Mouse (Mus musculus): ENCODE measurements at regions not wholly inside any gene's neighbourhood (a gene's known extent, or its start where the extent isn't known, plus 50 kb on each side); places are given as distances from the start of the nearest gene placed in this dataset.

DNA sequence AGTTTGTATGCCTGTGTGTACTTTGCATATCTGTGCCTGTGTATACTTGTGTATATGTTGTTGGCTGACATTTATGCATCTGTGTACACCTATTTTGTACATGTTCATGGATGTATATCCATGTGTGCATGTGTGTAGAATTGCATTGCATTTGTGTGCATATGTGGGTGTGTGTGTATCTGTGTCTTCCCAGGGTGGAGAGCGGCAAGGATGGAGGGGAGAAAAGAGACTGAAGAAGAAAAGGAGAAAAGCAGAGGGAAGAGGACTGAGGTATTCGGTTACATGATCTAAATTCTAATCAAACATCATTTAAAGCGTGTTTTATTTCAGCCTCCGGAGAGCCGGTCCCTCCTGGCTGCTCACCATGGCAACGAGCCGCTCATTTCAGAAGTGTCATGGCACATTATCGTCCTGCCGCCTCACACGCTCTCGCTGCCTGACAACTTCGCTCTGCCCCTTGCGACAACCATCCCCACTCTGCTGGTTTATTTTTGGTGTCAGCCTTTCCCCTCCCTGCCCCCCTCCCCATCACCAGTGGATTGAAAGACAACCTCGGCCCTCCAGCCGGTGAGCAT lies 58.6 kb downstream of the Mrm1 start:
- CTCF ChIA-PET, result no interaction called here
- POLR2A ChIA-PET, result no interaction called here

DNA sequence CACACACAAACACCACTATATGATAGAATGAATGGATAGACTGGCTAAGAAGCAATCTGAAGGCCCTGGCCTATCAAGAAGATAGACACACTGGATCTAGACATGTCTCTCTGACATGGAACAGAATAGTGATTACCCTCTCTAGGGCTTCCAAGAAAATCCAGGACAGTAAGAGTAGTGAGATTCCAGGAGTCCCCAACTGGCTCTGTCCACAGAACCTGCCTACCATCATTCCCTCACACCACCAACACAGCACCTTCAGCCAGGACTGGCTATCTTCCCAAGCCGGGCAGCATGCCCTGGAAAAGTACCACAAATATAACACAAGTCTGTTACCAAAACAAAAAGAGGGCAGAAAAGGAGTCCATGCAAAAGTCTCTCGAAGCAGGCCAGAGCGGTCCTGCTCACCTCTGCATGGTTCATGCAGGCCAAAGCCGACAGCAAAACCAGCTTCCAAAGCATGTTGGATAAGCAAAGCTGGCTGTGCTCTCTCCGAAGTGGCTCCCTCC lies 59.8 kb downstream of the Mrm1 start:
- POLR2A ChIA-PET, result no interaction called here
- CTCF ChIA-PET, result no interaction called here

DNA sequence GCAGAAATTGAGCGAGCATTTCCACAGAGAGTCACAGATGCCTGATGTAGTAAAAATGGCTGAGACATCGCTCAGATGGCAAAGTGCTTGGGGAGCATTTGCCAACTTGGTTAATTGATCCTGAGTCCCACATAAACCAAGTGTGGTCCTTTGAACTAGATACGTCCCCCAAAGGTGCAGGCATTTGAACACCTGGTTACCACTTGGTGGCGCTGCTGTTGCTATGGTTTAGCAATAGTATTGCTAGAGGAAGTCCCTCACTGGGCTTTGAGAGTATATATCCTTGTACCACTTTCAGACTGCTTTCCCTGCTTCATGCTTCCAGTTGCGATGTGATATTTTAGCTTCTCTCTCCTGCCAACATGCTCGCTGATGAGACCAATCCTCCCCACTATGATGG lies 67.3 kb downstream of the Mrm1 start:
- CTCF ChIA-PET, result interaction anchor here in 2 of 4 experiments (0.6 to 0.7 kb wide), 2 partner anchors 13 to 194 kb away, joined by 3 to 5 read pairs; no protein-coding TSS in a partner anchor
- POLR2A ChIA-PET, result no interaction called here

DNA sequence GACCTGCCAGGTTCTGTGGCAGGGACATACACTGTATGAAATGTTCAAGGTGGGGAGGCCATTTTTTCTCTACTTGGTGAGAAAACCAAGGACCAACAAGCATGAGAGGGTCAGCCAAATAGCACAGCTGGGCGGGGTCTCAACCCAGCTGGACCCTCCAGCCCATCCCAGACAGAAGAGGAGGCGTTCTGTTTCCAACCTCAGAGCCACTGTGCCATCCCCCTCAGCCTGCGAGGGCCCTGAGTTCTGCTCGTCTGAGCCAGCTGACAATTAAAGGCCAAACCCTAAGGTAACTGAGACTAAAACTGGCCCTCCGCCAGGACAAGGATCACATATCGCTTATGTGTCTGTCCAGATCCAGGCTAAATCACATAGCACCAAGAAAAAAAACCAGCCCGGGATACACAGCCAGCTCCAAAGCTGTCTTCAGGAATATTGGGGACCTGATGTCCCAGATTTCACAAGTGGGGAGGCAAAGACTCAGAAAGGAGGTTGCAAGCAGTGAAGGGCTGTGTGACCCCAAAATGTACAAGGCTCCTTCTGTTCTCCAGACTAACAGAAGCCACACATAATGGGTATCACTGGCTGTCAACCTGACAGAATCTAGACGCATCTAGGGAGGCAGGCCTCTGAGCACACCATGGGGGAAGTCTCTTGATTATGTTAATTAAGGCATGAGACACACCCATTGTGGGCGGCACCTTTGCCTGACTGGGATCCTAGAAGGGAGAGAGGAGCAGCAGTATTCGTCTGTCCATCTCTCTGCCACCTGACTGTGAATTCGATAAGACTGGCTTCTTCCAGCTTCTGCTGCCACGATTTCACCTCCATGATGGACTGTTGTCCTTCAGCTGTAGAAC lies 69.6 kb downstream of the Mrm1 start:
- ChIA-PET POLR2A (interaction anchor here in 2 of 4 experiments (0.7 to 1.4 kb wide), 3 partner anchors 13 to 115 kb away, joined by 3 to 4 read pairs (median 3); partner anchors contain the start of gene Mrm1 (in 1 of the 2)), CTCF (interaction anchor here in 1 of 4 experiments (0.8 kb wide), 1 partner anchor 8 kb away, joined by 3 read pairs; no protein-coding TSS in a partner anchor)

DNA sequence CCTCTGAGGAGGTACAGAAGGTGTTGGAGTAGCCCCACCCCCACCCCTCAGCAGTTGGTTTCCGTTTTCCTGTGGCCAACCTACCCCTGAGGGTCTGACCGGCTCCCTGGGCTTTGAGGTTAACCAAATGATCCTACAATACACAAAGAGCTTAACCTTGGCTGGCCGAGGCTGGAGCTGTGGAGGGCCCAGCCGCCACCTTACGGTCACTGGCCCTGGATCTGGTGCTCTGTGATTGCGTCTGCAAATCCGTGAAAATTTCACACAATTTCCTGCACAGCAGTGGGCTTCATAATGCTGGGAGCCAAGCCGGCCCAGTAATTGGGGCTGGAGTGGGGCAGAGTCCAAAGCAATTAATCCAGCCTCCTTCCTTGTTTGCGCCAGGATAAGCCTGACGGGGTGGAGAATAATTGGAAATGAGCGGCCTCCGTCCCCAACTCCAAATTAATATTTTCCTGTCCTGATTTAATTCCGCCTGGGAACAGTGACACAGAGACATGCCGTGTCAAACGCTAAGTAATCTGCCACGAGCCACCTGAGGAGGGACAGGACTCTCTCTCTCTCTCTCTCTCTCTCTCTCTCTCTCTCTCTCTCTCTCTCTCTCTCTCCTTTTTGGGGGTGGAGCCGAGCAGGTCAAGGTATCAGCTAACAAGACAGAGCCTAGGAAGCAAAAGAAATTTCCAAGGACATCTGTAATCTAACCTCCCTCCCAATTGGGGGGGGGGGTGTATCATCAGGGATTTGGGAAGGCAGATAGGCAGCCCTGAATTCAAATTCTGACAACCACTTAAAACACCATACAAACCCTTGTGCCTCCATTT lies 80.3 kb downstream of the Mrm1 start:
- ChIA-PET CTCF (interaction anchor here (0.6 to 1.0 kb wide), 6 partner anchors 13 to 323 kb away, joined by 3 to 5 read pairs (median 3); no protein-coding TSS in a partner anchor), POLR2A (interaction anchor here in 2 of 4 experiments (0.6 to 1.7 kb wide), 8 partner anchors 9 to 80 kb away, joined by 3 to 10 read pairs (median 4); partner anchors contain the start of gene Mrm1 (in 1 of the 2))

DNA sequence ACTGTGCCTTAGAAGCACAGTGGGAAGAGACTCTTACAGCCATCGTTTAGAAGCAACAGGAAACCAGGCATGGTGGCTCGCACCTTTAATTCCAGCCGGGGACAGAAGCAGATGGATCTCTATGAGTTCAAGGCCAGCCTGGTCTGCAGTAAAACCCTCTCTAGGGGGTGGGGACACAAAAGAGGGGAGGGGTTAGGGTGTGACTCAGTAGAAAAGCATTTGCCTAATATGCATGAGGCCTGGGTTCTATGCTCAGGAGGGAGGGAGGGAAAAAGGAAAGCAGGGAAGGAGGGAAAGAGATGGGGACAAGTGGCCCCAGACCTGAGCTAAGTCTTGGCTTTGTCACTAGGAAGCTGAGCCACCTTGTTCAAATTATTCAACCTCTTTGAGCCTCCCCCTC lies 81.2 kb downstream of the Mrm1 start:
- CTCF ChIA-PET, result interaction anchor here (0.6 to 1.0 kb wide), 4 partner anchors 56 to 322 kb away, joined by 3 to 6 read pairs (median 4); no protein-coding TSS in a partner anchor
- POLR2A ChIA-PET, result interaction anchor here in 2 of 4 experiments (0.8 to 1.7 kb wide), 6 partner anchors 17 to 81 kb away, joined by 3 to 10 read pairs (median 4); partner anchors contain the start of gene Mrm1 (in 1 of the 2)

DNA sequence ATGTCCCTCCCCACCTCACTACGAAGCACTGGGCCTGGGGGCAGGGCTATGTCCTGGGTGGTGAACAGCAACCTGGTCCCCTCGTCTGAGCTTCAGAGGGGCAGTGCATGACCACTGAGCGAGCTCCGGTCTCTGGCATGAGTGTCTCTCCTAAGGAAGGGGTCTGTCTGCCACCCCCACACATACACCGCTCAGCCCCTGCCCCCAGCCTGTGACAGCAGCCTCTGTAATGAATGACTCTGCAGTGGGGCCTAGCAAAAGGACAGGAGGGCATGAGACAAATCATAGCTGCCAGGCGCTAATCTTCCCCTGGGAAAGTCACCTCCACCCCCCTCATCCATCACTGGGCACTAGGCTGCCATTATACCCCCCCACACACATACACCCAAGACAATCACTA lies 87.4 kb downstream of the Mrm1 start:
- POLR2A ChIA-PET, result no interaction called here
- CTCF ChIA-PET, result no interaction called here

DNA sequence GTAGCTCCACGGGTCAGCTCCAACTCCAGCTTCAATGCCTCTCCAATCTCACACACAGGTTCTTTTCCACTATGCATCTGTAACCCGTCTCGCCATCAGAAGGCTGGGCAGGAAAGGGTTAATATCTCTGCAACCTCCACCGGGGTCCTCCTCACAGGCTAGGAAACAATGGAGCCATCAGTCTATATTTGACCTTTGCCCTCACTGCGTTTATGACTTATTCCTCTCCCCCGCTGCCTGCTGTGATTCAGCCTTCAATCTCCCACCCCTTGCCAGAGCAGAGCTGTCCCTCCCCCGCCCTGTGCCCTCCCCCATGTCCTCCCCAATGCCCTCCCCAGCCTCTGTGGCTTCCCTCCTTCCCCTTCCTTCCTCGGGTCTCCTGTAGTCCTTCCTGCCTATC lies 89.1 kb downstream of the Mrm1 start:
- CTCF ChIA-PET, result interaction anchor here in 1 of 4 experiments (0.7 kb wide), 1 partner anchor 89 kb away, joined by 7 read pairs; no protein-coding TSS in a partner anchor
- POLR2A ChIA-PET, result interaction anchor here in 1 of 4 experiments (0.6 to 0.7 kb wide), 2 partner anchors 59 to 189 kb away, joined by 3 to 9 read pairs; no protein-coding TSS in a partner anchor

DNA sequence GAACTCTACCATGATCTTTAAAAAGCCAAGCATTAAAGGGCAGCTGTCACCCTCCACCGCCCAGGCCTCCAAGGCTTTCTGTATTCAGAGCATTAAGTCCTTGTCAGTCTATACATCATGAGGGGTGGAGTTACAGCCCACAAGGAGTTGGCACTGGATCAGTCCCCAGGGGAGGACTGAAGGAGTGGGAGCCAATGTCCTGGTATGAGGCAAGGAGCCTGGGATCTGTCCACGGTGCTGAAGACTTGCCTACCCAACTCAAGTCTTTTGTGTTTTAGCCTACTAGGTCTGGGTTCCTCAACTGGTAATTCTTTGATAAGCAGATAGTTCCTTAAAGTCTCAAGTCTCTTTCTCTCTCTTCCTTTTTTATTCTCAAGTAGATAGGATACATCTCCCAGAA lies 90.1 kb downstream of the Mrm1 start:
- ChIA-PET CTCF (no interaction called here), POLR2A (no interaction called here)

DNA sequence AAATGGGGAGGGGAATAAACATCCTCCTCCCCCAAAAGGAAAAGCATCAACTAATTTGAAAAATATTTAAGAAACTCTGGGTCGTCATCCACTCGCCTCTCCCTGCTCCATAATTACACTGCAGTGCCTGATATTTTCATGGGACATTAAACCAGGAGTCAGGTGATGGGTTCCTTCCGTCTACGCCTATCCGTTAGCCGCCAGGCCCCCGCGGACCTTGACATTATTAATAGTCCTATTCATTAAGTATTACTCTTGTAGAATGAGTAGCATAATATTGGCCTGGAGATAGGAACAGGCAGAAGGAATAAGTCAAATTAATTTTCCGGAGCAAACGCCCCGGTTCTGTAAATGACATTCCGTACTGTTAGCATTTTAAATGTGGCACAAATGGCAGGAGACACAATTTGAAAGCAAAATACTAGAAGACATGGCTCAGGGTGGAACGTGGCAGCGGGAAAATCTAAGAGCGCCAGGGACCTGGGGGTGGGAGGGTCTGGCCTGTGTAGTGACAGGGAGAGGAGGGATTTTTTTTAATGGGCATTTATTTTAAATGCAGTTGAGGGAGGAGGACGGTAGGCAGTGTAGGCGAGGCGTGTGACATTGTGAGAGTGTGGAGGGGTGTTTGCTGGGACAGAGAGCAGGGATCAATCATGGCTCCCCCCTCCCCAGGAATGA lies 93.2 kb downstream of the Mrm1 start:
- ChIA-PET CTCF (no interaction called here), POLR2A (no interaction called here)

DNA sequence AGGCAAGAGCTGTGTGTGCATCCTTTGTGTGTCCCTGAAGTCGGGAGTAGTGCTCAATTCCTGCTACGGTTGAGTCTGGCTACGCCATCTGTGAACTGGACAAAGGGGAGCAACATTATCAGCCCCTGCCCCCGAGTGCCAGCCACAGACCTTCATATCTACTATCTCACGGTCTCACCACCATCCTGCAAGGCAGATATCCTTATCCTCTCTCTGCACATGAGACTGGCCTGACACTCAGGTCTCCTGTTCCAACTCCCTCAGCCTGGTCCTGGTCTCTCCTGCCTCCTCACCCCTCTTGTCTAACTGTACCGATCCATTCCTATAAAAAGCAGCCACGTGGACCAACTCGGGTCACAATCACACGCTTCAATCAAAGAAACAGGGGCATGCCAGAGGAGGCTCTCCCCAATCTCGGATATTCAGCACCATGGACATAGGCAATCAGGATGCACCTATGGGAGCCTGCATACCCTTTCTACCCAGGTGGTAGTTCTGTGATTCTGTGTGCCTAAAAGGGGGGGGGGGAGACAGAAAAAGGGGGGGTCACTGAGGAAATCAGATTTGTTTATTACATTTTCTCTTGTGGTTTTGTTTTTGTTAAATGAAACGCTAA lies 94.0 kb downstream of the Mrm1 start:
- ChIA-PET POLR2A (interaction anchor here in 1 of 4 experiments (1.1 to 2.0 kb wide), 2 partner anchors 16 to 72 kb away, joined by 3 to 5 read pairs; no protein-coding TSS in a partner anchor), CTCF (interaction anchor here in 3 of 4 experiments (0.7 to 1.4 kb wide), 4 partner anchors 8 to 73 kb away, joined by 4 to 7 read pairs (median 6); no protein-coding TSS in a partner anchor)

DNA sequence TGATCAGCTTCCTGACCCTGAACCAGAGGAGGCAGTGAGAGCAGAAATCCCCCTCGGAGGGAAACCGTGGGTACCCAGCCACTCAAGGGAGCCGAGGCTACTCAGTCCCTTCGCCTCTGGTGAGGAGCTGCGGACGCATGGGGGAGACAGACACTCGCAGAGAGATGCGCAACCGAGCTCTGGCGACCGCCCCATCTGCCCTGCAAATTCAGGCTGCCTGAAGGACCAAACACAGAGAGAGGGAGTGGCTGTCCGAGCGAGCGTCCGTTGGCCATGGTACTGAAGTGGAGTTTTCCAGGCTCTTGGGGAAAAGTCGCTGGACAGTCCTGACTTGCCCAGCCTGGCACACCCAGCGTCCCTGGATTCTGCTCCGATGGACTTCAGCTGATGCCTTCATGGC lies 95.2 kb downstream of the Mrm1 start:
- POLR2A ChIA-PET, result interaction anchor here in 2 of 4 experiments (0.8 to 2.0 kb wide), 5 partner anchors 11 to 74 kb away, joined by 3 to 5 read pairs (median 3); no protein-coding TSS in a partner anchor
- CTCF ChIA-PET, result interaction anchor here (0.5 to 2.0 kb wide), 20 partner anchors 8 to 533 kb away, joined by 3 to 19 read pairs (median 4); partner anchors contain the start of gene Mrm1 (in 1 of the 4)

DNA sequence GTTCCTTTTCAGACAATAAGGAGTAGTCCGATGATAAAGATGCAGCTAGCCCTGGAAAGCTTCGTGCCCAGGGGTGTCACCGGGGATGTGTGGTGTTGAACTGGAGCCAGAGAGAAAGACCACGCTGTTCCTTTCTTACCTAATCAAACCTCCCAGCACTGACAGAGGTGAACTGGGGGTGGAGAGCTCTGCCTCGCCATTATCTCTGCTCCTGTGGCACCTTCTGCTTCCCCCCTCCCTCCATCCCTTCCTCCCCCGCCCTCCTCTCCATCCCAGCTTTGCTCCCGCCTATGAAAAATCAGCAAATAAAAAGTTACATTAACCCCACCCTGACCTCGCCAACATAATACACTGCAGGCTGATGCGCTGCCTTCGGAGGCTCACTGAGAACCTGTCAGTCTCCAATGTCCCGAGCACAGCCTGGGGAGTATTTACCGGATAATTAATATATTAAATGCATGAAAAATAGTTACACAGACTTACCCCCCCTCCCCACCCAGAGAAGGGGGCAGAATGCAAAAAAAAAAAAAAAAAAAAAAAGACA lies 96.6 kb downstream of the Mrm1 start:
- ChIA-PET POLR2A (interaction anchor here in 2 of 4 experiments (0.5 to 1.5 kb wide), 5 partner anchors 15 to 655 kb away, joined by 3 to 5 read pairs (median 4); partner anchors contain the start of gene Aatf (in 1 of the 2)), CTCF (interaction anchor here (0.6 to 2.4 kb wide), 13 partner anchors 15 to 372 kb away, joined by 3 to 20 read pairs (median 5); no protein-coding TSS in a partner anchor)

DNA sequence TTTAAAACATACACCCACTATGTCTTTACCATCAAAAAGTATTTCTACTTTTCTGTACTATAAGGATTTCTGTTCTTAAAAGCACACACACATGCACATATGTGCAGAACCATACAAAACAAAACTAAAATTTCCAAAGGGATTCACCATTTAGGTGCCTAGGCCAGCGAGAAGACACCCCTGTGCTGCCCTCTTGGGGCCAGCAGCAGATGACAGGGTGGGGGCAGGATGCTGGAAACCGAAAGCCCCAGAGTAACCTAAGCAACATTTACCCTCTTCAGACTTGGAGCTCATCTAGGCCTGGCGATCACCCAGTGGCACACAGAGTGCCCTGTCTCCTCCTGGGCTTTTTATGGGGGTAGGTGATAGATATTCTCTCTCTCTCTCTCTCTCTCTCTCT lies 97.3 kb downstream of the Mrm1 start:
- POLR2A ChIA-PET, result interaction anchor here in 3 of 4 experiments (0.5 to 1.5 kb wide), 3 partner anchors 15 to 209 kb away, joined by 3 to 4 read pairs (median 4); partner anchors contain the start of gene Aatf (in 1 of the 3)
- CTCF ChIA-PET, result interaction anchor here (0.7 to 2.4 kb wide), 9 partner anchors 15 to 104 kb away, joined by 3 to 10 read pairs (median 4); no protein-coding TSS in a partner anchor

DNA sequence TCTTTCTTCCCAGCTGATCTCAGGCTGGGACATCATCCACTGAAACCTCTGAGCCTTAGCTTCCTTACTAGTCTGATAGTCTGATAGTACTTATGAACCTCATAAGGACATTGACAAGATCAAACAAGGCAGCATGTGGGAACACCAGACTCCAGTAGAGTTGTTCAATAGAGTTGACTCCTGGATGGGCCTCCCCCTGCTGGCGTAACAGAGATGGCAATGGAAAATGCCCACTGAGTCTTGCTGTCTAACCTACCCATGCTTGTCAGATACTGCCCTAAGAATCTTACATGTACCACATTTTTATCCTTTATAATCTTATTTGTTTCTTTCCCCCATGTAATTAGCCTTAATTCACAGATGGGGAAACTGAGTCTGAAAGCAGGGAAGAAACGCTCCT lies 98.2 kb downstream of the Mrm1 start:
- ChIA-PET POLR2A (interaction anchor here in 1 of 4 experiments (0.9 kb wide), 1 partner anchor 18 kb away, joined by 3 read pairs; no protein-coding TSS in a partner anchor), CTCF (interaction anchor here in 3 of 4 experiments (0.5 to 2.4 kb wide), 5 partner anchors 23 to 905 kb away, joined by 3 to 10 read pairs (median 4); no protein-coding TSS in a partner anchor)

DNA sequence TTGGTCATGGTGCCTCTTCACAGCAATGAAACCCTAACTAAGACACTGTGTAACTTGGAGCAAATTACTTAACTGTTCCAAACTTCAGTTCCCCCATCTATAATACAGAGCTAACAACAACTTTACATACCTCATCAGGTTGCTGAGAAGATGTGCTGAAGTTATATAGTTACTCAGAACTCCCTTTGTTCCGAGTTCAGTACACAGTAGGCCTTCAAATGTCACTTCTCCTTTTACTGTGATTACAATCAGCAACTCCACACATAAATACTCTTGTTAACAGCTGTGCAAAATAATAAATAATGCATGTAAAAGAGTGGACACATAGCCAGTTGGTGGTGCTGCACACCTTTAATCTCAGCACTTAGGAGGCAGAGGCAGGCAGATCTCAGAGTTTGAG lies 99.5 kb downstream of the Mrm1 start:
- ChIA-PET CTCF (no interaction called here), POLR2A (no interaction called here)

DNA sequence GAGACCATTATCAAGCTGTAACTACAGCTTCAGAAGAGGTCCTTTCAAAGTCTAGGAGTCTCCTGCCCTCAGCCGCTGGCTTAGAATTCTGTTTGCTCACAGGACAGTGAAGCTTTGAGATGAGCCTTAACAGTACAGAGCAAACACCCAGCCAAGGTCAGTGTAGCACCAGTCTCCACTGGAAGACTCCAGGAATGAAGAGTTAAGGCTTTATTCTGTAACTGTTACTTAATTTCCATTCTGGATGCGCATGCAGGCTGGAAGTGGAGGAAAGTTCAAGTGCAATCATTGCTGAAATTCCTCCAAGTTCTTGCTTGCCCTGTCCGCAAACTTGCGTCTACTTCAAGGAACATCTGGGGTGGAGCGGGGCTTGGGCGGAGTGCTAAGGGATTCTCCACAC lies 106.6 kb downstream of the Mrm1 start:
- ChIA-PET CTCF (interaction anchor here in 1 of 4 experiments (0.6 kb wide), 1 partner anchor 27 kb away, joined by 5 read pairs; no protein-coding TSS in a partner anchor), POLR2A (interaction anchor here in 1 of 4 experiments (1.5 kb wide), 1 partner anchor 26 kb away, joined by 4 read pairs; no protein-coding TSS in a partner anchor)
